Mouse (Mus musculus) monocyte, adult 59 days (primary cell): Measurements from ENCODE around the gene Zfp750. TPM values are rescaled to one million over a fixed set of nuclear protein-coding genes. Genes with fewer than 3 reads are reported as not detected.

Experiments used
- total RNA-seq, 2 experiments: library from RNA; stranded (reverse); gene quantifications; one replicate each; pipeline ENCODE4 v1.2.4; 2023

Zfp750 gene
- under 1 TPM in 1 of 2 experiments, not detected in 1; 0.15 TPM for total RNA-seq

DNA sequence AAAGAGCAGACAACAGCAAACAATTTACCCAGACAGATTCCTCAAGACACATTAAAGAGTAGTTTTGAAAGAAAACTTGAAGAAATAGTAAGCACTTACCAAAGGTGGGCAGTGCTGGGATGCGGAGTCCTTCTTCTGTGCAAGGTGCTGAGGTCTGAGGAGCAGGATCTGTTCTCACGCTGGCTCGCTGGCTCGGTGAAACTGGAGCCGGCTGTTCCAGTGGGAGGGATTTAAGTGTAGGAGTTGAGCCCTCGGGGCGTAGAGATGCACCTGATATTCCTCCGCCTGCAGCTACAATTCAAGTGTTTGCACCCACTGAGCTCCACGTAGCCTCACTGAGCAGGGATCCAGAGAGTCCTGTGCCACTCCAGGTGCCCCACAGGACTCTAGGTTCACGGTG is at the start of gene Zfp750:
Zfp750 (minus strand) TSS at position 203 of the 400 bp plus-strand sequence.

Other genes starting within 250 kb of the Zfp750 start
- gene Wdr45b, start 164.9 kb downstream of the Zfp750 start, total RNA-seq: 10 to 100 TPM; 64.2 to 71.9 TPM
- not detected for gene Rab40b, start 131.1 kb downstream of the Zfp750 start, total RNA-seq
- 1 to 10 TPM; 4.5 to 6.2 TPM for gene Fn3krp, start 97.9 kb downstream of the Zfp750 start, total RNA-seq
- under 1 TPM in 1 of 2 experiments, not detected in 1; 0.52 TPM for gene Fn3k, start 84.4 kb downstream of the Zfp750 start, total RNA-seq
- gene Tbcd, start 67.4 kb downstream of the Zfp750 start, total RNA-seq: 10 to 100 TPM; 26.7 to 27.5 TPM
- gene B3gntl1, start 153.8 kb upstream of the Zfp750 start, total RNA-seq: 10 to 100 TPM; 13.0 to 15.1 TPM
- 100 to 1,000 TPM; 579 to 612 TPM for gene Metrnl, start 182.2 kb upstream of the Zfp750 start, total RNA-seq